Mouse (Mus musculus): ENCODE measurements at regions not wholly inside any gene's neighbourhood (a gene's known extent, or its start where the extent isn't known, plus 50 kb on each side); places are given as distances from the start of the nearest gene placed in this dataset. TPM values are rescaled to one million over a fixed set of nuclear protein-coding genes. Genes with fewer than 3 reads are reported as not detected.
"Not testable (repeated sequence)": the region's sequence is repeated elsewhere in the genome, so short reads cannot be mapped to it uniquely, and the experiment has no call there.

GRCm38 (mm10) chr9:25833295-25833694 lies 351.9 kb downstream of the Eepd1 start:
- H3K9me3 ChIP-seq, result no peaks in the 10 kb centered on the region
- no peak overlapping the region for H3K9ac ChIP-seq
- no peak overlapping the region for H3K4me2 ChIP-seq
- no peak overlapping the region for H3K27ac ChIP-seq
- H3K27me3 ChIP-seq, result no peaks in the 10 kb centered on the region
- H3K36me3 ChIP-seq, result no peaks in the 10 kb centered on the region
- H3K4me1 ChIP-seq, result no peaks in the 10 kb centered on the region
- no peak for ATAC-seq (ENCODE audit: insufficient number of reproducible peaks, low FRiP score, low TSS enrichment, low read depth)
- H3K4me3 ChIP-seq, result no peak overlapping the region

GRCm38 (mm10) chr9:25849914-25850313 lies 368.6 kb downstream of the Eepd1 start:
- H3K4me3 ChIP-seq; H3K27me3 ChIP-seq; H3K27ac ChIP-seq; ATAC-seq (ENCODE audit: insufficient number of reproducible peaks, low FRiP score, low TSS enrichment, low read depth); H3K4me1 ChIP-seq; H3K4me2 ChIP-seq; H3K9me3 ChIP-seq; H3K9ac ChIP-seq; H3K36me3 ChIP-seq: not testable (repeated sequence)
- WGBS, result 86% methylated on average over 2 of the region's 2 CpGs

GRCm38 (mm10) chr9:25850608-25851007 lies 369.3 kb downstream of the Eepd1 start:
- not testable (repeated sequence) for H3K9me3 ChIP-seq; H3K4me2 ChIP-seq; H3K27ac ChIP-seq; H3K9ac ChIP-seq; H3K4me1 ChIP-seq; H3K4me3 ChIP-seq; H3K27me3 ChIP-seq; ATAC-seq (ENCODE audit: insufficient number of reproducible peaks, low FRiP score, low TSS enrichment, low read depth); H3K36me3 ChIP-seq
- WGBS, result 73% methylated on average over 3 of the region's 3 CpGs

- no peak overlapping the region for H3K27ac ChIP-seq
- no peaks in the 10 kb centered on the region for H3K4me1 ChIP-seq
- H3K27me3 ChIP-seq, result no peaks in the 10 kb centered on the region
- no peak overlapping the region for H3K4me2 ChIP-seq
- H3K9me3 ChIP-seq, result no peaks in the 10 kb centered on the region
- H3K4me3 ChIP-seq, result no peak overlapping the region
- H3K36me3 ChIP-seq, result no peaks in the 10 kb centered on the region
- H3K9ac ChIP-seq, result no peak overlapping the region
- ATAC-seq (ENCODE audit: insufficient number of reproducible peaks, low FRiP score, low TSS enrichment, low read depth), result no peak
- WGBS, result 58% methylated on average over 1 of the region's 1 CpGs
These were observed 373.2 kb downstream of the Eepd1 start for GRCm38 (mm10) chr9:25854545-25854944.

- H3K4me1 ChIP-seq, result no peaks in the 10 kb centered on the region
- H3K9me3 ChIP-seq, result no peaks in the 10 kb centered on the region
- H3K9ac ChIP-seq, result no peak overlapping the region
- no peak overlapping the region for H3K4me2 ChIP-seq
- H3K27me3 ChIP-seq, result no peaks in the 10 kb centered on the region
- no peak for ATAC-seq (ENCODE audit: insufficient number of reproducible peaks, low FRiP score, low TSS enrichment, low read depth)
- WGBS, result 81% methylated on average over 2 of the region's 2 CpGs
- H3K4me3 ChIP-seq, result no peak overlapping the region
- H3K27ac ChIP-seq, result no peak overlapping the region
- H3K36me3 ChIP-seq, result no peaks in the 10 kb centered on the region
These were observed 388.9 kb downstream of the Eepd1 start for GRCm38 (mm10) chr9:25870260-25870659.

- H3K36me3 ChIP-seq, result no peaks in the 10 kb centered on the region
- no peak overlapping the region for H3K4me3 ChIP-seq
- ATAC-seq (ENCODE audit: insufficient number of reproducible peaks, low FRiP score, low TSS enrichment, low read depth), result no peak
- no peak overlapping the region for H3K4me2 ChIP-seq
- H3K27ac ChIP-seq, result no peak overlapping the region
- no peaks in the 10 kb centered on the region for H3K4me1 ChIP-seq
- H3K9ac ChIP-seq, result no peak overlapping the region
- H3K9me3 ChIP-seq, result no peaks in the 10 kb centered on the region
- H3K27me3 ChIP-seq, result no peaks in the 10 kb centered on the region
These were observed 415.1 kb downstream of the Eepd1 start for GRCm38 (mm10) chr9:25896333-25896905.

Small RNA genes in the stretch of these regions (microRNA-seq; reads per million reads assigned to microRNA genes)
- not detected for gene Gm26190

Measured in limb, embryonic 15.5 days (tissue).